Mouse (Mus musculus): ENCODE data around the gene Cd180. TPM values are rescaled to one million over a fixed set of nuclear protein-coding genes. Genes with fewer than 3 reads are reported as not detected.

Cd180 gene
- polyA plus RNA-seq, 2 experiments from 2014 or later = 0.67 to 1.3 TPM

DNA sequence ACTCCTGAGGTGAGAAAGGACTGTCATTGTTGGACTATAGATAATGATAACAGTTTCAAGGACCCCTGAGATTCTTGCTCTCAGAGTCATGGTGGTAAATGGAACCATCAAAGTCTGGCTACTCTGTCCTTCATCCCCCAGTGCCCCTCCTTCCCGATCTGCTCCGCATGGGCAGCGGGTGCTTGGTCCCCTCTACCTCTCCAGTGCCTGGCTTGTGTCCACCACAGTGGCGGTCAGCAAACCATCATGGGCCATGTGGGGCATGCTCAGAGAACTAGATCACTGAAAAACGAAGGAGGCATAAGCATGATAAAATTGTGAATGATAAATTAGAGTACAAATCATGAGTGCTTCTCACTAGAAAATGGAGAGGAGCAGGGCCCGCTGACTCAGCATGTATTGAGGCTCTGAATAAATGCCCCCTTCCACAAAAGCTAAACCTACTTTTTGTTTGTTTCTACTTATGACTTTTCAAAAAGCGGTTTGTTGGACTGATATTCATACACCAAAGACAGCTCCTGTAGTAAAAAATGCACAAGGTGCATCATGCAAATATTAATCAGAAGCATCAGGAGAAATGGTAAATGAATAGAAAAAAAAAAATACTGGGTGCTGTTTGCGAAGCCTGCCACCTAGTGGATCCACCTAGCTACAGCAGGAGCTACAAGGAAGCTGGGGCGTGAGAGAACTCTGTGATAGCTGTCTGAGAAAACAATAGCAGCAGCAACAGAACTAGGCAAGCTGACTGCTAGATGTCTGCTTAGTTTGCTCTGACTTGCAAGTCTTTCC lies 51.3 kb downstream of the Cd180 start:
- peak; percentile 66 for ATAC-seq

- peak; percentile 36 for ATAC-seq
These were observed 51.9 kb downstream of the Cd180 start for GRCm38 (mm10) chr13:102745270-102745600.

DNA sequence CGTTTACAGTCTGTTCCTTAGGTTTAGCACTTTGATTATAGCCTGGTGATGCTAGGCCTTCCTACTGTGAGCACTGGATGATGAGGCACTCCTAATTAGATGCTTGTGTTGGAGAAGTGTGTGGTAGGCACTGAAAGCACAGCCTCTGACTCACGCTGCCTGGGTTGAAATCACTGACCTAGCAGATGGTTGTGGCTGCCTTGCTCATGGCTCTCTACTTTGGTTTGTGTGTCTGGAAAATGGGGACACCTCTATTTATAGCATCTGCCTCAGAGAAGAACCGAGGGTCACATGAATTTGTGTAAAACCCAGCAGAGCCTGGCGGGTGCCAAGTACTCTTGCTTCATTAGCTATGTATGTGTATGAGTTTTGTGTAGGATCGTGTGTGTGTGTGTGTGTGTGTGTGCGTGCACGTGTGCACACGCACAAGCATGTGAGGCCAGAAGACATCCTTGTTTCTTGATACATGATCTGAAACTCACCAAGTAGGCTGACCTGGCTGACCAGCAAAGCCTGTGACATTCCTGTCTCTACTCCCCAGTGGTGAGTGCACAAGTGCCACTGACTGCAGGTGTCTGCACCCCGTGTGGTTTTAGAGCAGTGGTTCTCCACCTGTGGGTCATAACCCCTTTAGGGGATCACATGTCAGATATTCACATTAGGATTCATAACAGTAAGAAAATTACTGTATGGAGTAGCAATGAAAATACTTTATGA lies 52.4 kb downstream of the Cd180 start:
- no peak for ATAC-seq

GRCm38 (mm10) chr13:102746803-102747561 lies 53.6 kb downstream of the Cd180 start:
- no peak for ATAC-seq

DNA sequence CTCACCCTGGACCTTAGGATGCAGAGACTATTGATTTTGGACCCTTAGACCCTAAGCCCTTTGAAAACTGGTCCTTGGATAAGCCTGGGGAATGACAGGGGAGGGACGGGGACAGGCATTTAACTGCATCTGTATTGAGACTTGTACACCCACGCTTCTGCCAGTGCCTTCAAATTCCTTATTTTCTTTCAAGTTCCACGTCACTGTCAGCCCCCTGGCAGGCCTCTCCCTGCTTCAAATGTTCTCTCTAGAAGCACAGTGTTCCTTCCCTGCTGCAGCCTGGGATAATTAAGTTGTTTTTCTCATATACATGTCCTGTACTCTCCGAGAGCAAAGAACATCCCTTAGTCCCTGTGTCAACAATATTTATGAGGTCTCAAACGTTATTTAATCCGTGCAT lies 55.8 kb downstream of the Cd180 start:
- ATAC-seq = no peak

GRCm38 (mm10) chr13:102749891-102750290 lies 56.5 kb downstream of the Cd180 start:
- no peak for ATAC-seq

- no peak for ATAC-seq
These were observed 60.6 kb downstream of the Cd180 start for GRCm38 (mm10) chr13:102753714-102754556.

GRCm38 (mm10) chr13:102755124-102755523 lies 61.8 kb downstream of the Cd180 start:
- ATAC-seq = no peak

- no peak for ATAC-seq
These were observed 62.7 kb downstream of the Cd180 start for GRCm38 (mm10) chr13:102756071-102756470.

GRCm38 (mm10) chr13:102758021-102758420 lies 64.7 kb downstream of the Cd180 start:
- ATAC-seq = no peak

DNA sequence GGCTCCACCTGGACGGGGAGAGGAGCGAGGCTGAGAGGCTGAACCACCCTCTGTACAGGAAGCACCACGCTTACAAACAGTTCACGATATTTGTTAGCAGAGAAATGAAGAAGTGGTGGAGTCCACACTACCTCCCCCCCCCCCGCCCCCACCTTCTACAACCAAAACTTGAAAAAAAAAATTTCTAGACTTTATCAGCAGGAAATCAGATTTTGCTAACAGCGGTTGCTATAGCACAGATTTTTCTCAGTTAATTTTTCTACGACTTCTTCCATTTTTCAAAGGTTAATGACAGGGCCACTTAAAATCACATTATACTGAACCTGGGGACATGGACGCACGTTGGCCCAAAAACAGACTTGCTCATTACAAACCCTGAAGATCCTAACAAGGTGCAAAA lies 68.1 kb downstream of the Cd180 start:
- no peak for ATAC-seq

GRCm38 (mm10) chr13:102762203-102762602 lies 68.8 kb downstream of the Cd180 start:
- no peak for ATAC-seq

GRCm38 (mm10) chr13:102764218-102764617 lies 70.9 kb downstream of the Cd180 start:
- ATAC-seq = no peak

DNA sequence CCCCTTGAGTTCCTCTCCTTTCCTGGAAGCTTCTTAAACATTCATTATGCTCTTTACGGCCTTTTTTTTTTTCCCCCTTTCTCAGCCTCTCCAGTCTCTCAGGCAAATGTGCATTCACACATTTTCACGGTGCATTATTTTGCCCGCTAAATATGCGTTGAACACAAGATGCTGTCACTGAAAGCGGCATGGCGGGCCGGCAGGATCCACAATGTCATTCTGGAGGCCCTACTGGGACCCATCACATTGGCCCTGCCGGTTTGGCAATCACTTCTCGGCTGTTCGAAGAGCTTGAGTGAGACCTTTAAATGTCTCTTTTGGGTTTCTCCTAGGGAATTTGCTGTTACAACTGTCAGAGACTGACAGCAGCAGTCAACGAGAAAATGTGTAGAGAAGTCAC lies 71.9 kb downstream of the Cd180 start:
- no peak for ATAC-seq

DNA sequence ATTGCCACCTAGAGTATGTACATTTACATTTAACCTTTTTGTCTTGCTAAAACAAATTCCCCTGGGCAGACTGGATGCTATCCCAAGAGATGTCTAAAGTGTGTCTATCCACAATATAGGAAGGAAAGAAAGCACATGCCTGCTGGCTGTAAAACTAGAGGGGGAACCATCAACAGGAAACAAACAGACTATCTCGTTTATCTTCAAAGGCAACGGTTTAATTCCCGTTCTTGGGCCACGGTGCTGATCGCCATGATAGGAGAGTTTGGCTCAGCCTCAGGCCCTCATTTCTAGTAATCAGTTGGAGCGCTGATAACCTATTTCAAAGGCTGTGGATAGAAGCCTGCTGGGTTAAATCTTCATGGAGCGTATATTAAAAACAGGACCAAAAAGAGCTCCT lies 73.8 kb downstream of the Cd180 start:
- ATAC-seq = no peak

DNA sequence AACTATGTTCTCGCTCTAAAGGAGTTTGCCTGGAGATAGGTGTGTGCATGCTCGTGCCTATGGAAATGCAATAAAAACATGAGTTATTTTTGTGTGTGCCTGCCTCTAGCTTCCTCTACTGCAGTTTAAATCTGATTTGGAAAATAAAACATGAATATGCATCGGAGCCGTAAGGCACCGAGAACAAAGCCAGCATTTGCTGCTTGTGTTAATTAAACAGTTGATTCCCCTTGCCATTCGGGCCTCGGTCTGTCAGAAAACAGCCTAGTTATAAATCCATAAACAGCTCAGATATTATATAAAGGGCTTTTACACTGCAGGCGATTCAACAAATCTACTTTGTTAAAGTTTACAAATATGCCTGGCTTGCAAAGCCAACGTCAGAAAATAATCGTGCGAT lies 75.2 kb downstream of the Cd180 start:
- no peak for ATAC-seq

DNA sequence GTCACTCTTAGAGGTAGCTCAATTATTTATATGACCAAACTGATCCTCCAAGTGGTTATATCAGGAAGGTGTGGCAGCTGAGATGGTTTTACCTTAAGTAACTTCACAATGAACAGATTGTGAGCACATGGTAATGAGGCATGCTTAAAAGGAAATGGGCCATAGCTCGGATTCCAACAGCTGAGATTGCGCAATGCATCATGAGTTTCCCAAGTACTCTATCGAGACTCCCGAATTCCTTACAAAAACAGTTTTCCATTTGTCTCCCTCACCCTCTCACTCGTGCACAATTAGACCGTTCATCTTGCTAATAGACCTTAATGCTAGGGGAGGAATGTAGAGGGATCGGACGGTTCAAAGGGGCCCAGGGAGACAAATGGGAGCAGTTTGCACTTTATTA lies 76.8 kb downstream of the Cd180 start:
- ATAC-seq = no peak

- ATAC-seq = no peak
These were observed 79.8 kb downstream of the Cd180 start for GRCm38 (mm10) chr13:102773169-102773568.

DNA sequence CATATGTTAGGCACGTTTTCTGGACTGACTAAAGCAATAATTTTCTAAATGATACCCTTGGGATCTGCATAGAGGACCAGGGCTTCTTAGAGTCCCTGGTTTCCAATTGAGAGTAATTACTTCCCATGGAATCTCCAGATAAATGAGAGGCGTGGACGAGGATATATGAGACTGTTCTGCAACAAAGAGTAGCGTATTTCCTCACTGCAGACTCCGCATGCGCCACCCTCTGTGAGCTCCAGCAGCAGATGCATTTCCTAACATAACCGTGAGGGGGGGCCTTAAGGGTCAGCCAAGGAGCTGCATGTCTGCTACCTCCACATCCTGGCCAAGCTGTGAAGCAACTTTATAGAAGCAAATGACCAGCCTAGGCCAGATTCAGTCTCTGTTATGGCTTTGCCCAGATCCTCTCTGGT lies 81.4 kb downstream of the Cd180 start:
- no peak for ATAC-seq

DNA sequence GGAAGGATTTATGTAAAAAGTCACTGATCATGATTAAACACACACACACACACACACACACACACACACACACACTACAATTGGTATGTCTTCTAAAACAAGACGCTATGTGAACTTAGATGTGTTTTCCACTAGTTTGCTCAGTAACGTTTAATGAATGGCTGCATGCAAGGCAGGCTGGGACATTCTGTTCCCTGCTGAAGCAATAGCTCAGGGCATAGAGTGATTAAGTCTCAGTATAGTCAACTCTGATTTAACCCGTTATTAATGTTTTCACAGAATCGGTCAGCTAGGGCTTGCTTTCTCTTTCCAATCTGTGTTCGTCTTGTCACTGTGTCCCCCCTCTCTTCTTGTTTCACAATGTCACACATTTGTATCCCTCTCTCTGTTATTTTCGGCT lies 82.1 kb downstream of the Cd180 start:
- no peak for ATAC-seq

GRCm38 (mm10) chr13:102778859-102779258 lies 85.5 kb downstream of the Cd180 start:
- no peak for ATAC-seq

DNA sequence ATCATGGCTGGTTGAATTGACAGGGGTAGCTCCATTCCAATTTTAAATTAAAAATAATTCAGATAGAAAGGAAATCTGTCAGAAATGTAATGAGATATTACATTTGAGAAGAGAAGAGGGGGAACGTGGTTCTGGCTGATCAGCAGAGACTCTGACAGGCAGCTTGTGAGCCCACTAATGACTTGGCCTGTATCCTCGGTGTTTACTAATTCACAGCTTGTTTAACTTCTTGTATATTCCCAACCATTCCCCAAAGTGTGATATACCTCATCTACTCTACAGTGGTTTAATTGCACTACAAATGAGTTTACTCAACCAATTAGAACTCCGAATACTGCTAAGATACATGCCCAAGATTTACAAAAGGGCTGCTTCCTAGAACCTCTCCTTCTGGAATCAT lies 85.9 kb downstream of the Cd180 start:
- no peak for ATAC-seq
